Mouse (Mus musculus) urinary bladder, postnatal 36 days (tissue): ENCODE results near the gene Eif1ad.
"Not testable (repeated sequence)": the region's sequence is repeated elsewhere in the genome, so short reads cannot be mapped to it uniquely, and the experiment has no call there.

Source experiments
- DNase-seq, 2 experiments: peaks; one replicate each; pipeline ENCODE4 v3.0.0; 2022; ENCODE audit warnings: low spot score in 2 of 2, mixed read lengths in 1 of 2

Eif1ad gene

GRCm38 (mm10) chr19:5374748-5375147 lies 8.2 kb downstream of the Eif1ad start:
- DNase-seq, result no peak

- DNase-seq, result no peak
These were observed 10.9 kb downstream of the Eif1ad start for GRCm38 (mm10) chr19:5377446-5377845.

- DNase-seq, result no peak
These were observed 16.8 kb downstream of the Eif1ad start for GRCm38 (mm10) chr19:5383326-5383725.

DNA sequence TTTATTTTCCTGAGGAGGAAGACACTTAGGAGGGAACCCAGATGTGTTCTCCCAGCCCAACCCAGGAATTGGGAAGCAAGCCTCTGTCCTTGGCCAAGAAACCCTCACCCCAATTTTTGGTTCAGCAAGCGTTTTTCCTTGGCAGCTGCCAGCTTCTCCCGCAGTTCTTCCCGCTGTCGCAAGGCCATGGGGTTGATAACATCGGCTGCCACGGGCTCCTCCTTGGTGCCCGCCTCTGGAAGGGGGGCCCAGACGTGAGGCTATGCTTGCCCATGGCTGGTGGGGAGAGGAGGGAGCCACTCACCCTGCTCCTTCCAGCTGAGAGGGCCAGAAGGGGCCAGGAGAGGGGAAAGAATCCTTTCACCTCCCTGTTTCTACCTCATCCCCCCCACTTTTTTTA lies 18.2 kb downstream of the Eif1ad start:
- no peak for DNase-seq

DNA sequence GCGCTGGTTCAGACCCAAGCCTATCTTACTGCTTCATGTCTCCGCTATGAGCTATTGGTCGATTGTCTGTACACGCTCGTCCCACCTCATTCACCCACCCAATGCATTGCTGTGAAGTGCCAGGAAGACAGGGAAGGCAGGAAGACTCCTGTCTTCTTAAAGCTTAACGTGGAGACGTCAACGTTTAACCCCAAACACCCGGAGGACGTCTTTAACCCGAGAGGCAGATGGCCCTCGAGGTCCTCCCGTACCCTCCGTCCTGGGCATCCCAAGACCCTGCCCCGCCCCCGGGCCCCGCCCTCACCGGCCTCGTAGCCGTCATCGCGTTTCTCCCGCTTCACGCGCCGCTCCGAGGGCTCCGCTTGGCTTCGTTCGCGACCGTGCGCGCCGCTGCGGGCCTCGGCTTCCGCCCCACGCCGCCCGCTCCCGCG lies 21.5 kb downstream of the Eif1ad start:
- DNase-seq, result no peak

- DNase-seq, result peak; percentile 90 to 95
These were observed 22.2 kb downstream of the Eif1ad start, which contains the start of gene Sart1 for GRCm38 (mm10) chr19:5388588-5389242. Sart1 (minus strand) TSS chr19:5388703.

DNA sequence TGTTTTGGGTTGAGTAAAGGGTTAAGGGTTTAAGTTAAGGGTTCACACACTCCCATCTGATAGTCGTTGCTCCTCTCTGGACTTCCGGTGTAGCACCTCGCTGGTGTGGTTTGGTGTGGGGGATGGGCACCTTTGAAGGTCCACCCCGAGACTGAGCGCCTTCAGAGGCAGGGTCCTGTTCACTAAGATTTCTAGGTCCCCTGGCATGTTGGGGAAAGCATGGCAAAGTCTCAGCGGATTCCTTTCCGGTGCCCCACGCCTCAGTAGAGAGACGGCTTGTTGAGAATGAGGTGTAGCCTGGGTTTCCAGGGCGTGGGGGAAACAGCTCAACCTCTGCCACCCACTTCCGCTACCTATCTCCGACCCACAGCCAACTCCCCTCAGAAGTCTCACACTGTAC lies 23.1 kb downstream of the Eif1ad start:
- peak; percentile 26 to 29 for DNase-seq

DNA sequence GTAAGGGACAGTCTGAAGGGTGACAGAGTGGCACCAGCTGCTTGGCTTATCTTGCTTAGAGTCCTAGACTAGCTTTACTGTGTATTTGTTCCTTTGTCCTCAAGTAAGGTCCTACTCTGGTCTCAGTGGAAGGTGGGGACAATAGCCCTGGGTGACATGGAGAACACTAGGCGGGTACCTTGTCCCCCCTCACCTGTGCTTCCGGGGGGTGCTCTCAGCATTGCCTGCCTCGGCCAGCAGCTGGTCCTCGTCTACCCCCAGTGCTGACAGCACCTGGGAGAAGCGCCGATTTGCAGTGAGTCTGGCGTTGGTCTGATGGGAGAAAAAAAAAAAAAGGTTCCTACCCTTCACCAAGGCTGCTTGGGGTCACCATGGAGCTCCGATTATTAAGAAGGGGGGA lies 23.9 kb downstream of the Eif1ad start:
- DNase-seq, result no peak

DNA sequence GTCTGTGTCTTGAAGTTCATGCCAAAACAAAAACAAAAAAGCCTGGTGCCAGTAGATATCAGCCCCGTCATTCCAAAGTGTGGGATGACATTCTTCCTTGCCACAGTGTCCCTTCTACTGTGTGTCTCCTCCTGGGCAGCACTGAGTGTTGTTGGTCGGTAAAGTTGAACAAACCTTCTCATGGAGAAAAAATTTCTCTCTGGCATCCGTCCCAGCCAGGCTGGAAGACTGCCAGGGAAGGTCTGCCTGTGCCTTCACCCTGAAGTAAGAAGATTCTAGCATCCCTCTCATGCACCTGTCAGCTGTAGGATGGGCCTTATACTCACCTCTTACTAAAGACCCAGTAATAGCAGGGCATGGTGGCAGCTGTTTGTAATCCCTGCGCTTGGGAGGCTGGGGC lies 26.4 kb downstream of the Eif1ad start:
- peak; percentile 51 to 68 for DNase-seq

DNA sequence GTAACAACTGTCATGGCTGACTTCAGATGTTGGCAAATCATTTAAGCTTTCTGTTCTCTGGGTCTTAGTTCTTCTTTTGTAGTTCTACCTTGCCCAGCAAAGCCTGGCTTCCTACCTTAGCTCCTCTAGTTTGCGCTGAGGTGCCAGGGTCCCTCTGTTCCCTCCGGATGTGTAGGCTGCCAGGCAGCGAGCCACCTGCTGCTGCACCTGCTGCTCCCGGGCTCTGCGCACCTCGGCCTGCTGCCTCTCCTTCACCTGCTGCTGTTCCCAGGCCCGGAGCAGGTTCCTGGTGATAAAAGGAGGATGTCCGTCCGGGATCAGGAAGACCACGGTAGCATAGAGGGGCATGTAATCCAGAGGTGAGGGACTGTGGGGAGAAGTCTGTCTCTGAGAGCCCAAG lies 27.6 kb downstream of the Eif1ad start:
- DNase-seq, result no peak

DNA sequence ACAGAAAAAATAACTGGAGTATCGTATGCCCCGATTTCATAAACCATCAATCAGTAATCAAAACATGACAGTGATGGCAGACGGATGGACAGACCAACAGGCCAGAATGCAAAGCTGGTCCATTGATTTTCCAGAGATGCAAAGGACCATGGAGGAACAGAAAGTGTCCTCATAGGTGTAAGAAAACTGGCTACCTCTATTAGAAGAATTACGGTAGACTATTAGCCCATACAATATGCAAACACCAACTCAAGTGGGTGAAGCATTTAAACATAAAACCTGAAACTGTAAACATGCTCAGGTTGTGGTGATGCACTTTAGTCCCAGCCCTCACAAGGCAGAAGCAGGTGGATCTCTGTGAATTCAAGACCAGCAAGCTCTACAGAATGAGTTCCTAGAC lies 28.8 kb downstream of the Eif1ad start:
- DNase-seq, result no peak

GRCm38 (mm10) chr19:5401073-5401472 lies 34.5 kb downstream of the Eif1ad start:
- not testable (repeated sequence) for DNase-seq

DNA sequence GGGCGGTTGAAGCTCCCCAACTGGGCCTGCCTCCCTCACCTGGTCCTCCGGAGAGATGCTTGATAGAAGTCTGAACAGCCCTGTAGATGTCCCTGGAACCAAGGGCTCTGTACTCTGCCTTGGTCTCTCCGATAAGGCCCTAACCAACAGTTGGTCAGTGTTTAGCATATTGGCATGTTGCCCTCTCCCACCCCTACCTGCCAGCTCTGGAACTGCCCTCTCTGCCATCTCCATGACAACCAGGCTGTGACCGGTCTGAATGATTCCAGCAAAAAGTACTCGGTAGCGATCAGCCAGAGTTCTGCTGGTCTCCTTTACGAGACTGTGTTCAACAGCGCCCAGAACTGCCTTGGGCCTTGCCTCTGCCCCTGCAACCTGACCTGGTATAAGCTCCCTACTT lies 35.8 kb downstream of the Eif1ad start, which contains the start of gene Tsga10ip:
Gene Tsga10ip (minus strand): TSS at position 234 of the 400 bp plus-strand sequence.
- DNase-seq, result no peak

- DNase-seq, result no peak
These were observed 39.4 kb downstream of the Eif1ad start for GRCm38 (mm10) chr19:5405924-5406323.

GRCm38 (mm10) chr19:5406531-5407126 lies 40.1 kb downstream of the Eif1ad start:
- not testable (repeated sequence) for DNase-seq

DNA sequence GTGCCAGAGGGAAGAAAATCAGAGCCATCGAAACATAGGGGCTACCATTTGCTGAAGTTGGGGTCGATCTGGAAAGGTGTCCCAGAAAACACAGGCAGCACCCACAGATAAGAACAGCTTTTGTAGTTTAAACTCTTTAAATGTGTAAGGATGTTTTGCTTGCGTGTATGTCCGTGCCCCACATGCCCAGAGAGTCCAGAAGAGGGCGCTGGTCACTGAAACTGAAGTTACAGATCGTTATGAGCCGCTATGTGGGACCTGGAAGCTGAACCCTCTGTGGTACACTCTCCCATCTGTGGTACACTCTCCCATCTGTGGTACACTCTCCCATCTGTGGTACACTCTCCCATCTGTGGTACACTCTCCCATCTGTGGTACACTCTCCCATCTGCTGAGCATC lies 40.6 kb downstream of the Eif1ad start:
- DNase-seq, result no peak

GRCm38 (mm10) chr19:5408057-5409001 lies 41.8 kb downstream of the Eif1ad start:
- no peak for DNase-seq

DNA sequence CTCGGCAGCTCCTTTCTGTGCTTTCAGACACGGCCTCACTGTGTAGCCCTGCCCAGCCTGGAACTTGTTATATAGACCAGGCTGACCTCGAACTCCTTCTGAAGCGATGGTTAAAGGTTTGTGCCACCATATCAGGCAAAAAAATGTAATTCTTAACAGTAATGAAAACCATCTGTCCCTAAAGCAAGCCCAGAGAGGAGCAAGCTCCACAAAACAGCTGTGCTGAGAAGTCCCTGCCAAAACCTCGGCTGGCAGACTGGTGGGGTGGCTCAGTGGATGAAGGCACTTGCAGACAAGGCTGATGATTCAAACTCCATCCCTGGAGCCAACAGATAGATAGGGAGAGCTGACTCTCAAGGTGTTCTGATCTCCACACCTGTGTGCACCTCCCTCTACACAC lies 42.5 kb downstream of the Eif1ad start:
- DNase-seq, result no peak

- no peak for DNase-seq
These were observed 44.1 kb downstream of the Eif1ad start for GRCm38 (mm10) chr19:5410641-5411040.

- DNase-seq, result no peak
These were observed 45.4 kb downstream of the Eif1ad start for GRCm38 (mm10) chr19:5411961-5412360.

- DNase-seq, result no peak
These were observed 47.3 kb downstream of the Eif1ad start for GRCm38 (mm10) chr19:5413840-5414239.

- peak in 1 of 2 experiments; percentile 54 for DNase-seq
These were observed 48.0 kb downstream of the Eif1ad start for GRCm38 (mm10) chr19:5414534-5414957.
